Mouse (Mus musculus): ENCODE data around the gene Tbx10. TPM values are rescaled to one million over a fixed set of nuclear protein-coding genes. Genes with fewer than 3 reads are reported as not detected.

Tbx10 gene
- polyA plus RNA-seq, 1 experiment from 2014 or later = 0.32 TPM

- H3K9ac ChIP-seq = no peak overlapping the region
- H3K27ac ChIP-seq = no peak overlapping the region
- H3K27me3 ChIP-seq = no peaks in the 10 kb centered on the region; the same call in 1 of the 2 replicates
- H3K9me3 ChIP-seq = no peaks in the 10 kb centered on the region
- peaks cover 19% of the 10 kb centered on the region for H3K4me1 ChIP-seq (replicated peaks)
- H3K4me2 ChIP-seq = no peak overlapping the region
- no peaks in the 10 kb centered on the region for H3K36me3 ChIP-seq
- WGBS = 74% methylated on average over 8 of the region's 8 CpGs
- H3K4me3 ChIP-seq = no peak overlapping the region
- ATAC-seq (ENCODE audit: low FRiP score) = no peak
Measured at GRCm38 (mm10) chr19:3998335-3998734, 5.8 kb downstream of the Tbx10 start.

DNA sequence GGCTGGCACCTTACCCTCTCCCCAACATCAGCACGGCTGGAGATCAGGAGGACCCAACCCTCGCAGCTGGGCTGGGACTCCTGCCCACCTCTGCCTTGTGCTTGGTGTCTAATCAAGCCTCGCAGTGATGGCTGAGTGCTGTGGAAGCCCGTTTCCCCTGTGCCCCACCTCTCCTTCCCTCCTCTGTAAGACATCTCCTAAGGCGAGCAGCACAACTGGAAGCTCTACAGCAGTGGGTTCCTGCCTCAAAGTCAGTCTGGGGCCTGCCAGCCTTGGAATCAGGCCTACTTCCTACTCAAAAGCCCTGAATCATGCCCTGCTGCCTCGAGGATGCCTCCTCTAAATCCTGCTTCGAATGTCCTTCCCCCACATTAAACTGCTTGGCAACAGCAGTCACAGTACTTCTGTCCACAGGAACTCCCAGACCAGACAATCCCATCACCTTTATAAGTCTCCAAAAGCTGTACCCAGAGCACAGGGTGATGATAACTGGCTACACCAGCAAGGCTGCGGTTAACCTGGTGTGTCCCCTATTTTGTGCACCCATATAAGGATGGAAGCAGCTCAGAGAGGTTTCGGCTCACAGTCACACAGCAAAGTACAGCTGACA, 6.7 kb downstream of the Tbx10 start:
- Histone ChIP-seq H3K9me3 (no peaks in the 10 kb centered on the region), H3K27ac (0 out of 2 replicates have a peak overlapping the region, but pooled peaks have one; percentile 98), H3K4me1 (replicated peaks) (peaks cover 19% of the 10 kb centered on the region), H3K4me2 (peak overlapping the region; percentile 86), H3K4me3 (peak overlapping the region; percentile 69), H3K36me3 (0 out of 2 replicates have a peak, but pooled peaks cover under 1% of the 10 kb centered on the region), H3K9ac (peak overlapping the region; percentile 95; the same call in 1 of the 2 replicates), H3K27me3 (no peaks in the 10 kb centered on the region; the same call in 1 of the 2 replicates)
- 89% methylated on average over 9 of the region's 9 CpGs for WGBS
- ATAC-seq (ENCODE audit: low FRiP score) = no peak

- peak; percentile 90 for ATAC-seq (ENCODE audit: low FRiP score)
- H3K36me3 ChIP-seq = peaks cover 7% of the 10 kb centered on the region
- WGBS = under 1% methylated on average over 64 of the region's 64 CpGs
- H3K27ac ChIP-seq = peak within 1 kb of the TSS; percentile 98
- H3K27me3 ChIP-seq = no peaks in the 10 kb centered on the region; the same call in 1 of the 2 replicates
- H3K4me2 ChIP-seq = peak within 1 kb of the TSS; percentile 86
- peak within 1 kb of the TSS; percentile 95 for H3K9ac ChIP-seq
- H3K9me3 ChIP-seq = no peaks in the 10 kb centered on the region
- peaks cover 19% of the 10 kb centered on the region for H3K4me1 ChIP-seq (replicated peaks)
- H3K4me3 ChIP-seq = peak within 1 kb of the TSS; percentile 69
Measured at GRCm38 (mm10) chr19:4000119-4000900, 7.8 kb downstream of the Tbx10 start, which contains the start of the genes Nudt8 and Gm49405. Gene Nudt8, plus strand, starts transcription at chr19:4000580. Gene Gm49405, plus strand, starts transcription at chr19:4000626.

- Histone ChIP-seq H3K4me3 (peak overlapping the region; percentile 69), H3K4me1 (replicated peaks) (peaks cover 19% of the 10 kb centered on the region), H3K36me3 (peaks cover 13% of the 10 kb centered on the region), H3K9ac (peak overlapping the region; percentile 95), H3K4me2 (peak overlapping the region; percentile 86), H3K9me3 (no peaks in the 10 kb centered on the region), H3K27me3 (no peaks in the 10 kb centered on the region; the same call in 1 of the 2 replicates), H3K27ac (peak overlapping the region; percentile 98)
- peak; percentile 25 for ATAC-seq (ENCODE audit: low FRiP score)
- WGBS = 19% methylated on average over 17 of the region's 17 CpGs
Measured at GRCm38 (mm10) chr19:4000949-4001525, 8.5 kb downstream of the Tbx10 start.

DNA sequence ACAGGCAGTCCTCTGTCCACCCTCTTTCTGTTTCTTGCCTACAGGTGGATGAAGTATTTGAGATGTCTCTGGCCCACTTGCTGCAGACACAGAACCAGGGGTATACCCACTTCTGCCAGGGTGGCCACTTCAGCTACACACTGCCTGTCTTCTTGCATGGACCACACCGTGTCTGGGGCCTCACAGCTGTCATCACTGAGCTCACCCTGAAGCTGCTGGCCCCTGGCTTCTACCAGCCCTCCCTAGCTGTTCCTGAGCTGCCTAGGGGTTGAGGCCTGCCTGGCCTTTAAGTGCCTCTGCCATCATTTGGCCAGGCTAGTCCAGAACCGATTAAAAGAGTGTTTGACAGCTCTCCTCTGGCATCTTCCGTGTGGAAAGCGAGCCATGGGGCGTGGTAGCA, 9.2 kb downstream of the Tbx10 start:
- 91% methylated on average over 5 of the region's 5 CpGs for WGBS
- H3K27me3 ChIP-seq = no peaks in the 10 kb centered on the region; the same call in 1 of the 2 replicates
- no peaks in the 10 kb centered on the region for H3K9me3 ChIP-seq
- H3K4me1 ChIP-seq (replicated peaks) = peaks cover 19% of the 10 kb centered on the region
- peaks cover 20% of the 10 kb centered on the region for H3K36me3 ChIP-seq
- H3K4me2 ChIP-seq = peak overlapping the region; percentile 86
- ATAC-seq (ENCODE audit: low FRiP score) = no peak
- H3K9ac ChIP-seq = peak overlapping the region; percentile 95
- 0 out of 2 replicates have a peak overlapping the region, but pooled peaks have one; percentile 98 for H3K27ac ChIP-seq
- peak overlapping the region; percentile 69 for H3K4me3 ChIP-seq

GRCm38 (mm10) chr19:4003112-4003511, 10.6 kb downstream of the Tbx10 start, which contains the start of gene Doc2g:
Gene Doc2g, plus strand, starts transcription at chr19:4003313.
- Histone ChIP-seq H3K27ac (no peak within 1 kb of the TSS), H3K36me3 (peaks cover 33% of the 10 kb centered on the region), H3K4me2 (no peak within 1 kb of the TSS), H3K4me3 (no peak within 1 kb of the TSS), H3K27me3 (no peaks in the 10 kb centered on the region; the same call in 1 of the 2 replicates), H3K4me1 (replicated peaks) (peaks cover 19% of the 10 kb centered on the region), H3K9me3 (no peaks in the 10 kb centered on the region), H3K9ac (no peak within 1 kb of the TSS)
- WGBS = 70% methylated on average over 1 of the region's 1 CpGs
- ATAC-seq (ENCODE audit: low FRiP score) = no peak

DNA sequence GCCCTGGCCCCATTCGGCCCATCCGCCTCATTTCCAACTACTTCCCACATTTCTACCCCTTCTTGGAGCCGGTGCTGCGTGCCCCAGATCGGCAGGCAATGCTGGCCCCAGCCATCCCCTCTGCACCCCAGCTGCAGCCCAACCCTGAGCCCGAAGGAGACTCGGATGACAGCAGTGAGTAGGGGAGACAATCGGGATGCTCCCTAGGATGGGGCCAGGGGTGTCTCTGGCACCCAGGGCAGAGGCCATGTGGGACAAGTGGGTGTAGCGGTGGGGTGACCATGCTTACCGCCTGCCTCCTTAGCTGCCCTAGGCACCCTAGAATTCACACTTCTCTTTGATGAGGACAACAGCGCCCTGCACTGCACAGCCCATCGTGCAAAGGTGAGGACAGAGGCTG, 11.1 kb downstream of the Tbx10 start:
- WGBS = 84% methylated on average over 12 of the region's 12 CpGs
- no peaks in the 10 kb centered on the region for H3K9me3 ChIP-seq
- H3K27me3 ChIP-seq = no peaks in the 10 kb centered on the region; the same call in 1 of the 2 replicates
- H3K36me3 ChIP-seq = peaks cover 39% of the 10 kb centered on the region
- no peak for ATAC-seq (ENCODE audit: low FRiP score)
- H3K4me3 ChIP-seq = no peak overlapping the region
- peaks cover 19% of the 10 kb centered on the region for H3K4me1 ChIP-seq (replicated peaks)
- H3K27ac ChIP-seq = no peak overlapping the region
- H3K4me2 ChIP-seq = no peak overlapping the region
- no peak overlapping the region for H3K9ac ChIP-seq

- H3K27me3 ChIP-seq = no peaks in the 10 kb centered on the region; the same call in 1 of the 2 replicates
- no peaks in the 10 kb centered on the region for H3K9me3 ChIP-seq
- ATAC-seq (ENCODE audit: low FRiP score) = no peak
- no peak overlapping the region for H3K9ac ChIP-seq
- H3K36me3 ChIP-seq = peaks cover 46% of the 10 kb centered on the region
- H3K27ac ChIP-seq = no peak overlapping the region
- H3K4me2 ChIP-seq = no peak overlapping the region
- no peak overlapping the region for H3K4me3 ChIP-seq
- WGBS = 88% methylated on average over 15 of the region's 15 CpGs
- peaks cover 19% of the 10 kb centered on the region for H3K4me1 ChIP-seq (replicated peaks)
Measured at GRCm38 (mm10) chr19:4004331-4004730, 11.8 kb downstream of the Tbx10 start.

GRCm38 (mm10) chr19:4005091-4005490, 12.5 kb downstream of the Tbx10 start:
- Histone ChIP-seq H3K4me2 (no peak overlapping the region), H3K4me3 (no peak overlapping the region), H3K27ac (no peak overlapping the region), H3K36me3 (peaks cover 53% of the 10 kb centered on the region), H3K27me3 (no peaks in the 10 kb centered on the region), H3K4me1 (replicated peaks) (peaks cover 13% of the 10 kb centered on the region), H3K9me3 (no peaks in the 10 kb centered on the region), H3K9ac (no peak overlapping the region)
- WGBS = 92% methylated on average over 9 of the region's 9 CpGs
- no peak for ATAC-seq (ENCODE audit: low FRiP score)

DNA sequence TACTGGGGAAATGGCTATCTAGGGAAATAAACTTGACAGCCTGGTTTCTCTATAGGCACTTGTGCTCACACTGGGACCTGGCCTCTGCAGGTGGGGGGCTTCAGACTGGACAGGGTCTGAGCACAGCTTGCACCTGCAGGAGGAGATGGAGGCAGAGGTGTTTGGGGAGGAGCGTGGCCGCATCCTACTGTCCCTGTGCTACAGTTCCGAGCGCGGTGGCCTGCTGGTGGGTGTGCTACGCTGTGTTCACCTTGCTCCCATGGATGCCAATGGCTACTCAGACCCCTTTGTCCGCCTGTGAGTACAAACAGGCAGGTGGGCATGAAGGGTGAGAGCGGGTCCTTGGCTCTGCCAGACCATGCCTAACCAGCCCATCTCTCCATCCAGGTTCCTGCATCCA, 13.4 kb downstream of the Tbx10 start:
- whole genome bisulfite sequencing = 97% methylated on average over 8 of the region's 8 CpGs
- peaks cover 59% of the 10 kb centered on the region for H3K36me3 ChIP-seq

DNA sequence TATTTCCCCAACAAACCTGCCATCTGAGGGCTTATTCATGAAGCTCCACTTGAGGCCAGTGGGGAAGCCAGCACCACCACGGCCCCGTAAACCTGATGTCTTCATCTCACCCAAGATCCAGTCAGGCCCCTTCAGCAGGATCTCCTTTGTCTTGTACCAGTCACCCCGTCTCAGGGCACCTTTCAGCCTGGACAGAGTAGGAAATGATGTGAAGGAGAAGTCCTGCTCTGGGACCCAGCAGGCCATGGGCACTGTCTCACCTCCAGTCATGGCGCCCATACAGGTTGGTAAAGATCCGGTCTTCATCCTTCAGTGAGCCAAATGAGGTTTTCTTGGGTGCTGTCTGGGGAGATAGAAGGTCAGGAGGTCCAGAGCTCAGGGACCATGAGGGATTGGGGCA, 18.5 kb downstream of the Tbx10 start:
- peaks cover 14% of the 10 kb centered on the region for H3K4me1 ChIP-seq (replicated peaks)
- H3K4me2 ChIP-seq = peak overlapping the region; percentile 75; the same call in 1 of the 2 replicates
- no peak overlapping the region for H3K4me3 ChIP-seq
- H3K9ac ChIP-seq = no peak overlapping the region
- H3K27ac ChIP-seq = no peak overlapping the region
- no peaks in the 10 kb centered on the region for H3K9me3 ChIP-seq
- WGBS = 97% methylated on average over 5 of the region's 5 CpGs
- peaks cover 48% of the 10 kb centered on the region for H3K36me3 ChIP-seq
- no peaks in the 10 kb centered on the region for H3K27me3 ChIP-seq
- ATAC-seq (ENCODE audit: low FRiP score) = no peak

More for the DNA sequence above, 13.4 kb downstream of the Tbx10 start:
- no peak overlapping the region for H3K27ac ChIP-seq
- no peak overlapping the region for H3K4me2 ChIP-seq
- no peaks in the 10 kb centered on the region for H3K9me3 ChIP-seq
- peaks cover 13% of the 10 kb centered on the region for H3K4me1 ChIP-seq (replicated peaks)
- H3K4me3 ChIP-seq = no peak overlapping the region
- no peak overlapping the region for H3K9ac ChIP-seq
- ATAC-seq (ENCODE audit: low FRiP score) = no peak
- no peaks in the 10 kb centered on the region for H3K27me3 ChIP-seq

All from hindbrain, embryonic 13.5 days (tissue).